Mouse (Mus musculus): ENCODE data around the gene Mtss1l. TPM values are rescaled to one million over a fixed set of nuclear protein-coding genes. Genes with fewer than 3 reads are reported as not detected.

Mtss1l gene
- 1 to 10 TPM; 2.6 to 3.4 TPM for total RNA-seq (2023)

DNA sequence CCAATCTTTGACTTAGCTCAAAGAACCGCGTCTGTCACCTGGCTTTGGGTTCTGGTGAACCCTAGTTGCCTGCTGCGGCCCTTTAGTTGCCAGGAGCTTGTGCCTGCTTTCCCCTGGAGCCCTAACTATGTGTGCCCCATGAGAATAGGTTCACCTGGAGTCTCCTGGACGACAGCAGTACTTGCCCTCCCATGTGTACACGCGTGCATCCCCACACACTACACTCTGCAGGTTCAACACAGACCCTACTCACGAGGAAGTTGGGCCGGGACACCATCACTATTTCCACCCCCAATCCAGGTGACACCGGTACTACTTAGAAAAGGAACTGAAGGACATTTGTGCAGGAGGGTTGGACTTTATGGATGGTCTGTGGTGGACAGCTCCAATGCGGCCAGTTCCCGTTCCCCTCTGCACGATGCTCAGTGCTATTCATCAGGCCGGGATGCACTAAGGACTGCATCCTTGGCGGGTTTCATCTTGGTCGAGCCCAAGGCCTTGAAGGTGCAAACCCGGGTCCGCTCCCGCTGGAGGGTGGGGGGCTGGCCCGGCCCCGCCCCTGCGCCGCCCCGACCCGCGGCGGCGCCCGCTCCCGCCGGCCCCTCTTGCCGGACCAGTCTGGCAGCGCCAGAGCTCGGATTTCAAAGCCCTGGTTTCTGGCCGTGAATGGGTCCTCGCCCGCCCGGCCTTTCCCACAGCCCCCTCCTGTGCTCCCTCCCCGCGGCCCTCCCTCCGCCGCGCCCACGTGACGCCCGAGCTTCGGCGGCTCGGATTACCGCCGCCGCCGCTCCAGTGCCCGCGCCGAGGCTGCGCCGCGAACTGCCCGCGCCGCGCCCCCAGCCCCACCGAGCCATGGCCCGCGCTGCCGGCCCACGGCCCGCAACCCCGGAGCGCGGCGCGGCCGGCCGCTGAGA, at the start of gene Mtss1l:
Gene Mtss1l, plus strand, starts transcription at position 792 of the 914 bp plus-strand sequence.

Other genes with a start within 250 kb of the Mtss1l start
- gene Vac14, start 102.9 kb upstream of the Mtss1l start, total RNA-seq (2023), result 10 to 100 TPM; 65.1 to 66.7 TPM
- not detected for gene Il34, start 84.4 kb downstream of the Mtss1l start, total RNA-seq (2023)
- 10 to 100 TPM; 37.8 to 55.2 TPM for gene Cog4, start 125.1 kb downstream of the Mtss1l start, total RNA-seq (2023)
- 10 to 100 TPM; 79.1 to 85.2 TPM for gene Sf3b3, start 125.3 kb downstream of the Mtss1l start, total RNA-seq (2023)
- gene Fuk, start 181.0 kb downstream of the Mtss1l start, total RNA-seq (2023), result 1 to 10 TPM; 6.4 to 7.0 TPM
- gene St3gal2, start 198.4 kb downstream of the Mtss1l start, total RNA-seq (2023), result 10 to 100 TPM; 31.1 to 34.4 TPM

Measured in monocyte, adult 59 days (primary cell).